Mouse (Mus musculus): ENCODE measurements around the gene Mcidas.

DNA sequence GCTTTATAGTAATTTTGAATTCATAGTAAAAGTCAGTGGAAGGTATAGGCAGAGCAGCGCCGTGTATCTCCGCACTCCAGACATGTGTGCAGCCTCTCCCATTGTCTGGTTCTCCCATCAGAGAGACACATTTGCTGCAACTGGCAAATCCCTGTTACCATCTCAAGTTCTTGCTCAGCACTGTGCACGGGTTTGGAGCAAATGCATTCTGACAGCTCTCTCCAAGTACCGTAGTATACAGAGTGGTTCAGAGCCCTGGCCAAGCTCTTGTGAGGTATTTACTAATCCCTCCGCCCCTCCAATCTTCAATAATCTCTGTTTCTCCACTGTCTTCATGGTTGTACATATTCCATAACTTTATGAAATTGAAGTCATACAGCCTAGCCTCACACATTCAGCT lies 19.0 kb downstream of the Mcidas start:
- TF ChIP-seq CTCF (conservative IDR thresholded peaks at IDR 0.05; ENCODE audit: low read length) (no peak), POU5F1 (IDR thresholded peaks at IDR 0.05; ENCODE audit: borderline replicate concordance, low read length) (no peak), NANOG (IDR thresholded peaks at IDR 0.05; ENCODE audit: borderline replicate concordance, low read length) (no peak)
